Mouse (Mus musculus) midbrain, embryonic 11.5 days (tissue): ENCODE results near the gene Etnk1. TPM values are rescaled to one million over a fixed set of nuclear protein-coding genes. Genes with fewer than 3 reads are reported as not detected.

Experiments used
- ATAC-seq: fragments of 200-750 bp; cut with Nextera tagmentation; 2 replicates; pipeline ENCODE4 v1.8.0; 2017; ENCODE audit warnings: moderate TSS enrichment, moderate library complexity; ENCODE audit not compliant: low FRiP score
- DNase-seq: peaks from one replicate; pipeline ENCODE4 v3.0.0; 2015; ENCODE audit warnings: low spot score; ENCODE audit errors: missing footprints
- H3K27ac ChIP-seq: fragments of 300-500 bp; sonication (generic); 2 replicates; pipeline ENCODE4 v1.5.1; 2014; ENCODE audit warnings: low read depth, low read length
- H3K27me3 ChIP-seq: fragments of 300-500 bp; sonication (generic); 2 replicates; pipeline ENCODE4 v1.6.1; 2014; ENCODE audit warnings: mild to moderate bottlenecking, low read length, moderate library complexity, mixed read lengths; ENCODE audit not compliant: control insufficient read depth, insufficient read depth
- H3K36me3 ChIP-seq: fragments of 300-500 bp; sonication (generic); 2 replicates; pipeline ENCODE4 v1.6.1; 2014; ENCODE audit warnings: mild to moderate bottlenecking, low read length, moderate library complexity, mixed read lengths; ENCODE audit not compliant: control insufficient read depth, insufficient read depth
- H3K4me1 ChIP-seq: fragments of 300-500 bp; sonication (generic); 2 replicates; pipeline ENCODE4 v1.6.1; 2014; ENCODE audit warnings: low read length; ENCODE audit not compliant: control insufficient read depth, insufficient read depth
- H3K4me2 ChIP-seq: fragments of 300-500 bp; sonication (generic); 2 replicates; pipeline ENCODE4 v1.6.1; 2014; ENCODE audit warnings: mild to moderate bottlenecking, moderate library complexity
- H3K4me3 ChIP-seq: fragments of 300-500 bp; sonication (generic); 2 replicates; pipeline ENCODE4 v1.5.1; 2014; ENCODE audit warnings: low read depth, low read length
- H3K9ac ChIP-seq: fragments of 300-500 bp; sonication (generic); 2 replicates; pipeline ENCODE4 v1.6.1; 2014; ENCODE audit warnings: low read length
- H3K9me3 ChIP-seq: fragments of 300-500 bp; sonication (generic); 2 replicates; pipeline ENCODE4 v1.6.1; 2016; ENCODE audit warnings: low read length; ENCODE audit not compliant: control insufficient read depth
- WGBS: fragments of 180-500 bp; shearing (Covaris S2); extraction: QIAGEN DNeasy Blood & Tissue Kit; methylation state at CpG from one replicate; pipeline ENCODE4 v1.1.7; 2014; 5-methylcytosine and 5-hydroxymethylcytosine counted together
- polyA plus RNA-seq: library from polyadenylated mRNA; unstranded; fragments of >200 nt; fragmentation: Nextera tagmentation; extraction: Ambion mirVana; gene quantifications from 2 replicates; pipeline ENCODE4 v1.2.1, GENCODE M21; 2014

Etnk1 gene
- polyA plus RNA-seq, 1 experiment from 2014 or later, result 30.7 TPM

- H3K27ac ChIP-seq, result no peak overlapping the region
- H3K27me3 ChIP-seq, result no peaks in the 10 kb centered on the region
- ATAC-seq, result no peak
- H3K4me2 ChIP-seq, result no peak overlapping the region
- no peak overlapping the region for H3K9ac ChIP-seq
- H3K4me3 ChIP-seq, result no peak overlapping the region
- H3K4me1 ChIP-seq, result peaks cover 7% of the 10 kb centered on the region; the same call in 1 of the 2 replicates
- WGBS, result 92% methylated on average over 10 of the region's 10 CpGs
- H3K9me3 ChIP-seq, result no peaks in the 10 kb centered on the region
- no peak for DNase-seq
- no peaks in the 10 kb centered on the region for H3K36me3 ChIP-seq
Observed at GRCm38 (mm10) chr6:143265482-143265881, 98.5 kb downstream of the Etnk1 start.

GRCm38 (mm10) chr6:143279222-143279621 is 112.2 kb downstream of the Etnk1 start:
- WGBS, result 47% methylated on average over 3 of the region's 3 CpGs

More at GRCm38 (mm10) chr6:143279222-143279621, 112.2 kb downstream of the Etnk1 start:
- Histone ChIP-seq H3K4me3 (no peak overlapping the region), H3K4me2 (no peak overlapping the region), H3K9me3 (no peaks in the 10 kb centered on the region), H3K4me1 (no peaks in the 10 kb centered on the region), H3K27ac (no peak overlapping the region), H3K27me3 (no peaks in the 10 kb centered on the region), H3K36me3 (no peaks in the 10 kb centered on the region), H3K9ac (no peak overlapping the region)
- DNase-seq (no peak), ATAC-seq (no peak)

Other genes with a start within 250 kb of the Etnk1 start
- 3.8 and 5.4 TPM in 2 replicates for gene St8sia1, start 202.8 kb upstream of the Etnk1 start, polyA plus RNA-seq
- 29.1 and 29.2 TPM in 2 replicates for gene C2cd5, start 67.1 kb upstream of the Etnk1 start, polyA plus RNA-seq